Mouse (Mus musculus) midbrain, embryonic 15.5 days (tissue): Measurements from ENCODE around the gene Acot3. TPM values are rescaled to one million over a fixed set of nuclear protein-coding genes. Genes with fewer than 3 reads are reported as not detected.
"Not testable (repeated sequence)": the region's sequence is repeated elsewhere in the genome, so short reads cannot be mapped to it uniquely, and the experiment has no call there.

Source experiments
- ATAC-seq: fragments of 200-750 bp; cut with Nextera tagmentation; replicated peaks from 2 replicates; pipeline ENCODE4 v1.8.0; 2017; ENCODE audit warnings: moderate TSS enrichment
- H3K27ac ChIP-seq: fragments of 300-500 bp; sonication (generic); 2 replicates; pipeline ENCODE4 v1.5.1; 2015; ENCODE audit warnings: mild to moderate bottlenecking, inconsistent platforms
- H3K27me3 ChIP-seq: fragments of 300-500 bp; sonication (generic); replicated peaks from 2 replicates; pipeline ENCODE4 v1.6.1; 2015; ENCODE audit warnings: inconsistent platforms
- H3K36me3 ChIP-seq: fragments of 300-500 bp; sonication (generic); replicated peaks from 2 replicates; pipeline ENCODE4 v1.6.1; 2015; ENCODE audit warnings: inconsistent platforms
- H3K4me1 ChIP-seq: fragments of 300-500 bp; sonication (generic); 2 replicates; pipeline ENCODE4 v1.6.1; 2015; ENCODE audit warnings: inconsistent platforms
- H3K4me2 ChIP-seq: fragments of 300-500 bp; sonication (generic); 2 replicates; pipeline ENCODE4 v1.6.1; 2015; ENCODE audit warnings: inconsistent platforms, mild to moderate bottlenecking, moderate library complexity
- H3K4me3 ChIP-seq: fragments of 300-500 bp; sonication (generic); 2 replicates; pipeline ENCODE4 v1.5.1; 2015; ENCODE audit warnings: mild to moderate bottlenecking, inconsistent platforms
- H3K9ac ChIP-seq: fragments of 300-500 bp; sonication (generic); 2 replicates; pipeline ENCODE4 v1.6.1; 2015; ENCODE audit warnings: mild to moderate bottlenecking, inconsistent platforms
- H3K9me3 ChIP-seq: fragments of 300-500 bp; sonication (generic); 2 replicates; pipeline ENCODE4 v1.6.1; 2016; ENCODE audit warnings: inconsistent platforms
- WGBS: fragments of 180-500 bp; shearing (Covaris S2); methylation state at CpG from one replicate; pipeline ENCODE4 v1.1.7; 2015; ENCODE audit warnings: mixed read lengths; 5-methylcytosine and 5-hydroxymethylcytosine counted together
- polyA plus RNA-seq: library from polyadenylated mRNA; unstranded; fragments of >200 nt; fragmentation: Nextera tagmentation; extraction: Ambion mirVana; gene quantifications from 2 replicates; pipeline ENCODE4 v1.2.1, GENCODE M21; 2015

Gene Acot3
- 0.96 and 2.4 TPM in 2 replicates for polyA plus RNA-seq

- peaks cover 8% of the 10 kb centered on the region; the same call in 1 of the 2 replicates for H3K27me3 ChIP-seq
- H3K9me3 ChIP-seq: no peaks in the 10 kb centered on the region
- H3K27ac ChIP-seq: no peak within 1 kb of the TSS
- H3K4me2 ChIP-seq: peak within 1 kb of the TSS; percentile 84
- H3K4me3 ChIP-seq: peak within 1 kb of the TSS; percentile 50; the same call in 1 of the 2 replicates
- no peak within 1 kb of the TSS for H3K9ac ChIP-seq
- no peaks in the 10 kb centered on the region for H3K36me3 ChIP-seq
- ATAC-seq: no peak
- 77% methylated on average over 5 of the region's 5 CpGs for WGBS
- peaks cover 5% of the 10 kb centered on the region for H3K4me1 ChIP-seq
These were observed at the start of gene Acot3 for GRCm38 (mm10) chr12:84051937-84052474. Gene Acot3 (plus strand): TSS chr12:84052144.

DNA sequence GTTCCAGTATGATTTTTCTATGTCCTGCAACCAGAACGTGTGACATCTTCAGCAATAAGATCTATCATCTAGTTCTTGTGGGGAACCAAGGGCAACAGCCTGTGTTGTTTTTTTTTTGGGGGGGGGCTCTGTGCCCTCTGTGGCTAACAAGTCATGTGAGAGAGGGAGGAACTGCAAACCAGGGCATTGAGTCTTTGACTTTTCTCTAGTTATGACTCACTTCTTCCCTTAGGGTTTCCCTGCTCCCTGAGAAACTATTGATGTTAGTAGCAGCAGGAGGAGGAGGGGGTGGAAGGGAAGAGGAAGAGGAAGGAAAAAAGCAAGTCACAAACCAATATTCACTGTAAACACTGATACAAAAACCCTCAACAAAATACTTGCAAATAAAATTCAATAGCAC lies 48.1 kb upstream of the Acot3 start:
- H3K9me3 ChIP-seq: no peaks in the 10 kb centered on the region
- no peak overlapping the region for H3K27ac ChIP-seq
- no peak overlapping the region for H3K4me2 ChIP-seq
- no peaks in the 10 kb centered on the region for H3K36me3 ChIP-seq
- WGBS: 94% methylated on average over 1 of the region's 1 CpGs
- H3K27me3 ChIP-seq: no peaks in the 10 kb centered on the region
- no peak for ATAC-seq
- peaks cover 5% of the 10 kb centered on the region; the same call in 1 of the 2 replicates for H3K4me1 ChIP-seq
- no peak overlapping the region for H3K4me3 ChIP-seq
- H3K9ac ChIP-seq: no peak overlapping the region

GRCm38 (mm10) chr12:84008251-84008650 lies 43.7 kb upstream of the Acot3 start:
- no peak for ATAC-seq
- no peaks in the 10 kb centered on the region for H3K27me3 ChIP-seq
- no peak overlapping the region for H3K9ac ChIP-seq
- H3K9me3 ChIP-seq: no peaks in the 10 kb centered on the region
- peak overlapping the region; percentile 45; the same call in 1 of the 2 replicates for H3K27ac ChIP-seq
- H3K4me1 ChIP-seq: peaks cover 24% of the 10 kb centered on the region
- H3K4me2 ChIP-seq: peak overlapping the region; percentile 59; the same call in 1 of the 2 replicates
- H3K36me3 ChIP-seq: no peaks in the 10 kb centered on the region
- no peak overlapping the region for H3K4me3 ChIP-seq
- 90% methylated on average over 12 of the region's 12 CpGs for WGBS

DNA sequence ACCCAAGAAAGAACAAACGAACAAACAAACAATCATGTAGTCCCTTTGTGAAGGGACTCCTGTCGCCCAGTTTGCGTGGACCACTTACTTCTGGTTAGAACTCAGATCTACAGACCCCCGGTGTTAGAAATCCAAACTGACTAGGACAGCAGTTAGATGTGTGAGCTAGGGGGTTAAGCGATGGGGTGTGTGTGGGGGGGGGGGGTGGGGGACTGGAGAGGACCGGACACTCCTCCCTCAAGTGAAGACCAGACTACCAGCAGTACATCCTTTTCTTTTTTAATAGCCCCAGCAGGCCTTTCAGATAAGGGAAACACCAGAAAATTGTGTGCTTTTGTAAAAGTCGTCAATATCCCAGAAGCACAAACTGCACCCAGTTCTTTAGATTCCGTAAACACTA lies 43.2 kb upstream of the Acot3 start:
- H3K4me3 ChIP-seq: peak overlapping the region; percentile 50
- H3K9ac ChIP-seq: no peak overlapping the region
- peaks cover 24% of the 10 kb centered on the region for H3K4me1 ChIP-seq
- 0 out of 2 replicates have a peak, but pooled peaks have one; percentile 48 for ATAC-seq
- no peaks in the 10 kb centered on the region for H3K9me3 ChIP-seq
- H3K36me3 ChIP-seq: no peaks in the 10 kb centered on the region
- peak overlapping the region; percentile 45; the same call in 1 of the 2 replicates for H3K27ac ChIP-seq
- peak overlapping the region; percentile 59 for H3K4me2 ChIP-seq
- H3K27me3 ChIP-seq: no peaks in the 10 kb centered on the region
- WGBS: 38% methylated on average over 8 of the region's 8 CpGs

GRCm38 (mm10) chr12:84009171-84009965 lies 42.6 kb upstream of the Acot3 start, which contains the start of gene Acot1:
Gene Acot1 (plus strand): TSS chr12:84009490.
- Histone ChIP-seq H3K4me1 (peaks cover 24% of the 10 kb centered on the region), H3K4me2 (peak within 1 kb of the TSS; percentile 59), H3K4me3 (peak within 1 kb of the TSS; percentile 50), H3K27ac (peak within 1 kb of the TSS; percentile 67), H3K9ac (peak within 1 kb of the TSS; percentile 41)
- H3K36me3 ChIP-seq, H3K9me3 ChIP-seq, H3K27me3 ChIP-seq: not testable (repeated sequence)
- under 1% methylated on average over 70 of the region's 70 CpGs for WGBS
- peak; percentile 91 for ATAC-seq

- no peaks in the 10 kb centered on the region for H3K9me3 ChIP-seq
- H3K27ac ChIP-seq: 0 out of 2 replicates have a peak overlapping the region, but pooled peaks have one; percentile 57
- H3K4me1 ChIP-seq: peaks cover 24% of the 10 kb centered on the region
- peak overlapping the region; percentile 50 for H3K4me3 ChIP-seq
- 70% methylated on average over 3 of the region's 3 CpGs for WGBS
- H3K36me3 ChIP-seq: no peaks in the 10 kb centered on the region
- no peak overlapping the region for H3K9ac ChIP-seq
- ATAC-seq: no peak
- H3K27me3 ChIP-seq: no peaks in the 10 kb centered on the region
- H3K4me2 ChIP-seq: peak overlapping the region; percentile 40; the same call in 1 of the 2 replicates
These were observed 41.7 kb upstream of the Acot3 start for GRCm38 (mm10) chr12:84010201-84010600.

GRCm38 (mm10) chr12:84011251-84012040 lies 40.5 kb upstream of the Acot3 start:
- Histone ChIP-seq H3K4me3 (peak overlapping the region; percentile 50), H3K9me3 (no peaks in the 10 kb centered on the region), H3K27me3 (no peaks in the 10 kb centered on the region), H3K4me1 (peaks cover 24% of the 10 kb centered on the region), H3K9ac (peak overlapping the region; percentile 9; the same call in 1 of the 2 replicates), H3K27ac (peak overlapping the region; percentile 57), H3K4me2 (peak overlapping the region; percentile 40), H3K36me3 (no peaks in the 10 kb centered on the region)
- ATAC-seq: peak; percentile 84
- 13% methylated on average over 12 of the region's 12 CpGs for WGBS

- H3K4me2 ChIP-seq: peak overlapping the region; percentile 1; the same call in 1 of the 2 replicates
- H3K27me3 ChIP-seq: no peaks in the 10 kb centered on the region
- H3K4me3 ChIP-seq: no peak overlapping the region
- 0 out of 2 replicates have a peak overlapping the region, but pooled peaks have one; percentile 1 for H3K27ac ChIP-seq
- WGBS: 54% methylated on average over 6 of the region's 6 CpGs
- ATAC-seq: no peak
- H3K4me1 ChIP-seq: peaks cover 24% of the 10 kb centered on the region
- H3K9me3 ChIP-seq: no peaks in the 10 kb centered on the region
- H3K9ac ChIP-seq: no peak overlapping the region
- H3K36me3 ChIP-seq: no peaks in the 10 kb centered on the region
These were observed 38.8 kb upstream of the Acot3 start for GRCm38 (mm10) chr12:84013130-84013529.

- no peak for ATAC-seq
- 96% methylated on average over 7 of the region's 7 CpGs for WGBS
These were observed 38.2 kb upstream of the Acot3 start for GRCm38 (mm10) chr12:84013701-84014100.

DNA sequence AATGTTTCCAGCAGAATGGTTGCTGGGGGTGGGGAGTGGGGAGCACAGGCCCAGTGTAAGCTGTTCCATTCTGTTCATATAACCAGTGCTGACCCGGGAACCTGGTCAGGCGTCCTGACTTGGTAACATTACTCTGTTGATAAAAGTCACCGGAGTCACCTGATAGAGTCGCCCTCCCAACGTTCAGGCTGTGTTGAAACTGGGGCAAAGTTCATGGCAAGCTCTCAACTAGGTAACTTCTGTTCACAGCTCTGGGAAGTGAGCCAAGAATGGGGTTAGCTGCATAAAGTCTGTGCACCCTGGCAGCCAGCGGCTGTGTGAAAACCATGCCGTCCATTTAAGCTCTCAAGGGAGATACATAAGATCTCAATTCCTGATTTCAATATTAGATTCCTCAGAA lies 31.4 kb upstream of the Acot3 start:
- ATAC-seq, H3K4me2 ChIP-seq: not testable (repeated sequence)
- WGBS: 59% methylated on average over 7 of the region's 7 CpGs

More at GRCm38 (mm10) chr12:84013701-84014100, 38.2 kb upstream of the Acot3 start:
- Histone ChIP-seq H3K27ac (no peak overlapping the region), H3K4me1 (peaks cover 20% of the 10 kb centered on the region), H3K4me3 (no peak overlapping the region), H3K9me3 (no peaks in the 10 kb centered on the region), H3K9ac (no peak overlapping the region), H3K36me3 (no peaks in the 10 kb centered on the region), H3K27me3 (no peaks in the 10 kb centered on the region), H3K4me2 (no peak overlapping the region)

GRCm38 (mm10) chr12:84022266-84022665 lies 29.7 kb upstream of the Acot3 start:
- H3K9ac ChIP-seq, ATAC-seq: not testable (repeated sequence)
- 88% methylated on average over 4 of the region's 4 CpGs for WGBS

More for the DNA sequence above, 31.4 kb upstream of the Acot3 start:
- H3K4me3 ChIP-seq, H3K36me3 ChIP-seq, H3K9ac ChIP-seq, H3K27me3 ChIP-seq, H3K4me1 ChIP-seq, H3K9me3 ChIP-seq, H3K27ac ChIP-seq: not testable (repeated sequence)

More at GRCm38 (mm10) chr12:84022266-84022665, 29.7 kb upstream of the Acot3 start:
- H3K4me3 ChIP-seq, H3K4me1 ChIP-seq, H3K27me3 ChIP-seq, H3K27ac ChIP-seq, H3K9me3 ChIP-seq, H3K4me2 ChIP-seq, H3K36me3 ChIP-seq: not testable (repeated sequence)
